Mouse (Mus musculus) spleen, adult 18-20 months (tissue): Measurements from ENCODE around the gene Enox1.

Experiments used
- DNase-seq, 2 experiments: peaks; one replicate each; pipeline ENCODE4 v3.0.0; 2022; ENCODE audit warnings: mixed read lengths in 2 of 2

The Enox1 gene

GRCm38 (mm10) chr14:77279143-77279542, 122.6 kb downstream of the Enox1 start:
- DNase-seq: no peak

GRCm38 (mm10) chr14:77280454-77280853, 123.9 kb downstream of the Enox1 start:
- DNase-seq: no peak

GRCm38 (mm10) chr14:77280893-77281292, 124.3 kb downstream of the Enox1 start:
- DNase-seq: no peak

- DNase-seq: no peak
Measured at GRCm38 (mm10) chr14:77283939-77284338, 127.4 kb downstream of the Enox1 start.

GRCm38 (mm10) chr14:77285453-77285852, 128.9 kb downstream of the Enox1 start:
- no peak for DNase-seq

- DNase-seq: no peak
Measured at GRCm38 (mm10) chr14:77291756-77292155, 135.2 kb downstream of the Enox1 start.

- DNase-seq: no peak
Measured at GRCm38 (mm10) chr14:77297039-77297438, 140.5 kb downstream of the Enox1 start.

GRCm38 (mm10) chr14:77298327-77298726, 141.8 kb downstream of the Enox1 start:
- DNase-seq: no peak

GRCm38 (mm10) chr14:77309571-77309970, 153.0 kb downstream of the Enox1 start:
- no peak for DNase-seq

GRCm38 (mm10) chr14:77311456-77311855, 154.9 kb downstream of the Enox1 start:
- DNase-seq: no peak

GRCm38 (mm10) chr14:77319396-77319795, 162.8 kb downstream of the Enox1 start:
- no peak for DNase-seq

GRCm38 (mm10) chr14:77324348-77324747, 167.8 kb downstream of the Enox1 start:
- no peak for DNase-seq

GRCm38 (mm10) chr14:77327693-77328092, 171.1 kb downstream of the Enox1 start:
- DNase-seq: no peak

GRCm38 (mm10) chr14:77329791-77330190, 173.2 kb downstream of the Enox1 start:
- DNase-seq: no peak

GRCm38 (mm10) chr14:77343662-77344340, 187.2 kb downstream of the Enox1 start:
- DNase-seq: no peak

- DNase-seq: no peak
Measured at GRCm38 (mm10) chr14:77346296-77346695, 189.7 kb downstream of the Enox1 start.

GRCm38 (mm10) chr14:77351803-77352352, 195.3 kb downstream of the Enox1 start:
- no peak for DNase-seq

GRCm38 (mm10) chr14:77362662-77363061, 206.1 kb downstream of the Enox1 start:
- DNase-seq: no peak

- DNase-seq: no peak
Measured at GRCm38 (mm10) chr14:77368411-77368810, 211.8 kb downstream of the Enox1 start.

- DNase-seq: no peak
Measured at GRCm38 (mm10) chr14:77369070-77369469, 212.5 kb downstream of the Enox1 start.

GRCm38 (mm10) chr14:77370521-77370920, 214.0 kb downstream of the Enox1 start:
- DNase-seq: no peak

GRCm38 (mm10) chr14:77371977-77372376, 215.4 kb downstream of the Enox1 start:
- DNase-seq: no peak

- DNase-seq: no peak
Measured at GRCm38 (mm10) chr14:77373119-77373518, 216.6 kb downstream of the Enox1 start.

- no peak for DNase-seq
Measured at GRCm38 (mm10) chr14:77375054-77375453, 218.5 kb downstream of the Enox1 start.

GRCm38 (mm10) chr14:77375618-77376017, 219.1 kb downstream of the Enox1 start:
- DNase-seq: no peak
